Mouse (Mus musculus) macrophage (primary cell): ENCODE results near the gene Rdm1. TPM values are rescaled to one million over a fixed set of nuclear protein-coding genes. Genes with fewer than 3 reads are reported as not detected.
A peak's percentile ranks its signal among the peaks of the same experiment; 100 is the strongest.
"Not testable (repeated sequence)": the region's sequence is repeated elsewhere in the genome, so short reads cannot be mapped to it uniquely, and the experiment has no call there.

Experiments
- H3K27ac ChIP-seq: fragments of 350-480 bp; formaldehyde crosslinking; 2 replicates; pipeline ENCODE4 v1.9.0; 2021
- H3K36me3 ChIP-seq: fragments of 350-480 bp; formaldehyde crosslinking; 2 replicates; pipeline ENCODE4 v1.9.0; 2021; ENCODE audit errors: inconsistent target
- H3K4me3 ChIP-seq: fragments of 350-480 bp; formaldehyde crosslinking; 2 replicates; pipeline ENCODE4 v1.9.0; 2021; ENCODE audit errors: inconsistent target
- H3K79me2 ChIP-seq: fragments of 350-480 bp; formaldehyde crosslinking; 2 replicates; pipeline ENCODE4 v1.9.0; 2021; ENCODE audit errors: inconsistent target
- WGBS: methylation state at CpG from one replicate; pipeline ENCODE4 v1.1.7; 2026; ENCODE audit warnings: inconsistent platforms; ENCODE audit not compliant: missing documents; 5-methylcytosine and 5-hydroxymethylcytosine counted together
- polyA plus RNA-seq: library from polyadenylated mRNA; stranded (reverse); fragments of 250-400 nt; gene quantifications from 3 replicates; pipeline ENCODE4 v1.2.4, GENCODE M21; 2018; ENCODE audit warnings: inconsistent platforms

Rdm1 gene
- polyA plus RNA-seq, 1 experiment from 2014 or later, result 6.8 TPM

- Histone ChIP-seq H3K4me3 (no peak overlapping the region), H3K27ac (no peak overlapping the region), H3K36me3 (peaks cover 7% of the 10 kb centered on the region; the same call in 1 of the 2 replicates), H3K79me2 (no peaks in the 10 kb centered on the region)
- 93% methylated on average over 10 of the region's 10 CpGs for WGBS
Observed at GRCm38 (mm10) chr11:101635660-101636059, 8.7 kb downstream of the Rdm1 start.

- Histone ChIP-seq H3K27ac (no peak overlapping the region), H3K79me2 (no peaks in the 10 kb centered on the region), H3K4me3 (no peak overlapping the region), H3K36me3 (peaks cover 5% of the 10 kb centered on the region; the same call in 1 of the 2 replicates)
- WGBS, result 95% methylated on average over 4 of the region's 4 CpGs
Observed at GRCm38 (mm10) chr11:101639761-101640160, 12.8 kb downstream of the Rdm1 start.

DNA sequence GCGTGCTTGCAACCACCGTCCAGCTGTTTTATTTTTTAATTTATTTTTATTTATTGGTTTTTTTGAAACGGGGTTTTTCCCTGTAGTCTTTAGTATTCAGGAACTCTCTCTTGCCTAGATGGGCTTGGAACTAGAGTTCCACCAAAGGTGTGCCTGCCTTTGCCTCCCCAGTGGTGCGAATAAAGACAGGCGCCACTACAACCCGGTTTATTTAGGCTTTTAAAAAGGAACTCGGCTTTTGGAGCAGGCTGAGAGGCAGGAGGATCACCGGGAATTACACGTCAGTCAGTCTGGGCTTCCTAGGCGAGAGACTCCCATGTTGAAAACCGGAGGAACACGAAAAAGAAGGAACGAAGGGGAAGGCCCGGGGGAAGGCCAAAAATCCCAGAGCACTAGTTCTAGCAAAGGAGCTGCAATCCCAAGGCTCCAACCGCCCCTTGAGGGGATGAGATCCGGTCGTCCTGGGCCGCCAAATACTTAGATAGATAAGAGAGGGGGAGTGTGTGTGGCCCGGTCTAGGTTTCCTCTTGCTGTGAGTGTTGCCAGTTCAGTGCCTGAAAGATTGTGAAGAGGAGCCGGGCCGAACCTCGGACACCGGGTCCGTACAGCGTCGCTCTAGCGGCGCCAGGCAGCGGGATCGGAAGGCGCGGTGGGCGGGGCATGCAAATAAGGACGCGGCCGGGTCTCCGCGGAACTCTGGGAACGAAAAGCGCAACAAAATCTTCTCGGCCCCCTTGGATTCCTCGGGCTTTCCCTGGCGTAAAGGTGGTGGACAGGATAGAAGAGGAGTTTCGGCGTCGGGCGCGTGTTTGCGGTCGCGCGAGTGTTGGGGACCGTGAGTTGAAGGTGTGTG, 14.1 kb downstream of the Rdm1 start:
- H3K79me2 ChIP-seq, H3K4me3 ChIP-seq, H3K36me3 ChIP-seq: not testable (repeated sequence)
- 11% methylated on average over 32 of the region's 53 CpGs for WGBS
- H3K27ac ChIP-seq, result peak overlapping the region; percentile 41; the same call in 1 of the 2 replicates

- WGBS, result 10% methylated on average over 7 of the region's 26 CpGs
- H3K4me3 ChIP-seq, result not testable (repeated sequence)
Observed at GRCm38 (mm10) chr11:101641710-101642642, 15.0 kb downstream of the Rdm1 start.

DNA sequence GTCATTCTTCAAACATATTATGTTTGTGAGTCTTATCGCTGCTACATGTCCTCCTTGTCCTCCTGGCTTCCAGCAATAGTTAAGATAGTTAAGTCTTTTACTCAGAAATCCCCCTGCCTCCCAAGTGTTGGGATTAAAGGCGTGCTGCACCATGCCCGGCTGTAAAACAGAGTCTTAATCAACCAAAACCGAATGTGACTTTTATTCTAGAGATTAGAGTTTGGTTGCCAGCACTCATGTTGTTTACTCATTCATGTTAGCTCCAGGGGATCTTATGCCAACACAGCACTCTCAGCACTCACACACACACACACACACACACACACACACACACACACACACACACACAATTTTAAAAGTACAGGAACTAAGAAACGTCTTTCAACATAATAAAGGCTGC, 15.9 kb downstream of the Rdm1 start:
- Histone ChIP-seq H3K4me3 (no peak overlapping the region), H3K79me2 (no peaks in the 10 kb centered on the region), H3K36me3 (no peaks in the 10 kb centered on the region), H3K27ac (no peak overlapping the region)
- WGBS, result 39% methylated on average over 4 of the region's 5 CpGs

More at GRCm38 (mm10) chr11:101641710-101642642, 15.0 kb downstream of the Rdm1 start:
- H3K36me3 ChIP-seq, H3K79me2 ChIP-seq: not testable (repeated sequence)
- peak overlapping the region; percentile 41; the same call in 1 of the 2 replicates for H3K27ac ChIP-seq

DNA sequence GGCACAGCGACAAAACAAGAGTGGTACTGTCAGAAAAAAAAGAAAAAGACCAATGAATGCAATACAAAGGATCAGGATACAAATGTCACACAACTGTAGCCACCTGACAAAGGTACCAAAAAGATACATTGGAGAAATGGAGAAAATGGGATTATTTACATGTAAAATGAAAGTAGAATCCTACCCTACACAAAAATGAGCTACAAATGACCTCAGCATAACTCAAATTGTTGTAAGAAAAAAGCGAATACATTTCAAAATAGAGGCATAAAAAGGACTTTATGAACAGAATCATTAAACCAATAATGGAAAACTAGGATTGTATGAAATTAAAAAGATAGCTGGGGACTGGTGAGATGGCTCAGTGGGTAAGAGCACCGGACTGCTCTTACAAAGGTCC, 17.6 kb downstream of the Rdm1 start:
- Histone ChIP-seq H3K4me3 (no peak overlapping the region), H3K27ac (no peak overlapping the region), H3K79me2 (no peaks in the 10 kb centered on the region), H3K36me3 (no peaks in the 10 kb centered on the region)
- 53% methylated on average over 3 of the region's 3 CpGs for WGBS

- H3K36me3 ChIP-seq, H3K79me2 ChIP-seq, H3K27ac ChIP-seq, H3K4me3 ChIP-seq: not testable (repeated sequence)
- WGBS, result 5% methylated on average over 4 of the region's 4 CpGs
Observed at GRCm38 (mm10) chr11:101645043-101645410, 18.0 kb downstream of the Rdm1 start.

DNA sequence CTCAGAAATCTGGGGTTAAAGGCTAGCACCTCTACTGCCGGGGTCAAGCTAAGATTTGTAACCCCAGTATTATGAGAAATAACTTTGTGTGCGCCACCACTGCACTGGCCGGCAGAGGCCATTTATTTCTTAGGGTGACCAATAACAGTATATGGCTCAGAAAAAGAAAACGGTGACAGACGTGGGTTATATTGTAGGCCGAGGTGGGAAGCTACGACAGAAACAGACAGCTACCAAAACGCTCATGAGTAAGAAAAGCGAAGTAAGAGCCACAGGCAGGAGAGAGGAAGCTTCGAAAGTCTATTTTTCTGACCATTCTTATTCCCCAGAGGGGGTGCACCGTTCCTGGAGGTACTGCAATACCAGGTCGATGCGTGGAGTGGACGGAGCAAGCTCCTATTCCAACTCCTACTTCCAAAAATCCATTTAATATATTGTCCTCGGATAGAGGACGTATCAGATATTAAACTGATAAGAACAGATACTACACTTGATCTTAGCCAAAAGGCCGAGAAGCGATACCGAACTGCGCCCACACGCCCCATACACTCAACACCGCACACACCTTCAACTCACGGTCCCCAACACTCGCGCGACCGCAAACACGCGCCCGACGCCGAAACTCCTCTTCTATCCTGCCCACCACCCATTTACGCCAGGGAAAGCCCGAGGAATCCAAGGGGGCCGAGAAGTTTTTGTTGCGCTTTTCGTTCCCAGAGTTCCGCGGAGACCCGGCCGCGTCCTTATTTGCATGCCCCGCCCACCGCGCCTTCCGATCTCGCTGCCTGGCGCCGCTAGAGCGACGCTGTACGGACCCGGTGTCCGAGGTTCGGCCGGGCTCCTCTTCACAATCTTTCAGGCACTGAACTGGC, 18.7 kb downstream of the Rdm1 start:
- H3K4me3 ChIP-seq, result not testable (repeated sequence)

DNA sequence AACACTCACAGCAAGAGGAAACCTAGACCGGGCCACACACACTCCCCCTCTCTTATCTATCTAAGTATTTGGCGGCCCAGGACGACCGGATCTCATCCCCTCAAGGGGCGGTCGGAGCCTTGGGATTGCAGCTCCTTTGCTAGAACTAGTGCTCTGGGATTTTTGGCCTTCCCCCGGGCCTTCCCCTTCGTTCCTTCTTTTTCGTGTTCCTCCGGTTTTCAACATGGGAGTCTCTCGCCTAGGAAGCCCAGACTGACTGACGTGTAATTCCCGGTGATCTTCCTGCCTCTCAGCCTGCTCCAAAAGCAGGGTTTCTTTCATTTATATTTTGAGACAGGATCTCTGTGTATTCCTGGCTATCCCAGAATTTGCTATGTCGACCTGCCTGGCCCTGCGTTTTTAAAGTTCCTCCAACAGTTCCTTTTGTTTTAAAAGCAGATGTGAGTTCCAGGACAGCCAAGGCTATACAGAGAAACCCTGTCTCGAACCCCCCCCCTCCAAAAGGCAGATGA, 19.3 kb downstream of the Rdm1 start:
- 60% methylated on average over 5 of the region's 16 CpGs for WGBS
- H3K27ac ChIP-seq, H3K79me2 ChIP-seq, H3K4me3 ChIP-seq, H3K36me3 ChIP-seq: not testable (repeated sequence)

More for the DNA sequence above, 18.7 kb downstream of the Rdm1 start:
- under 1% methylated on average over 36 of the region's 56 CpGs for WGBS
- not testable (repeated sequence) for H3K79me2 ChIP-seq, H3K36me3 ChIP-seq
- peak overlapping the region; percentile 71 for H3K27ac ChIP-seq

DNA sequence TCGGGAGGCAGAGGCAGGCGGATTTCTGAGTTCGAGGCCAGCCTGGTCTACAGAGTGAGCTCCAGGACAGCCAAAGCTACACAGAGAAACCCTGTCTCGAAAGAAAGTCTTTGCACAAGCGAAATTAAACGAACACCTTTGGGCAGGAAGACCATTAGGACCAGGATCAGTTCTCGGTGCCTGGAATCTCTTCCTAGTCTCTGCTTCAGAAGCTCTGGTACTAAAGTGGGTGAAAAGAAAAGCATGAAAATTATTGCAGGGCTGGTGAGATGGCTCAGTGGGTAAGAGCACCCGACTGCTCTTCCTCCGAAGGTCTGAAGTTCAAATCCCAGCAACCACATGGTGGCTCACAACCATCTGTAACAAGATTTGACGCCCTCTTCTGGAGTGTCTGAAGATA, 20.1 kb downstream of the Rdm1 start:
- 88% methylated on average over 8 of the region's 10 CpGs for WGBS

DNA sequence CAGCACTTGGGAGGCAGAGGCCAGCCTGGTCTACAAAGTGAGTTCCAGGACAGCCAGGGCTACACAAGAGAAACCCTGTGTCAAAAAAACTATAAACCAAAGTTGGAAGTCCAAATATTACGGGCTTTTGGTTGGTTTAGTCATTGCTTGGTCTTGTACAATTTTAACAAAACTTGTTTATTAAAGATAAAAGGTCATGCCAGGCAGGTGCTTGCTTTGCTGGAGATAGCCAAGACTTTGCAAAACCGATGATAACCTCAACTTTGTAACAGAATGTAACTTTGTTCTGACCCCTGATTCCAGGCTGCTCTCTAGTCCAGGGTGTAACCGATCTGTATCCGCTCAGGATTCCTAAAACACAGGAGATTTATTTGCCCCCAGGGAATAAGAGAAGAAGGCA, 29.4 kb downstream of the Rdm1 start:
- H3K79me2 ChIP-seq, result no peaks in the 10 kb centered on the region
- no peak overlapping the region for H3K27ac ChIP-seq
- no peaks in the 10 kb centered on the region for H3K36me3 ChIP-seq
- 93% methylated on average over 4 of the region's 4 CpGs for WGBS
- H3K4me3 ChIP-seq, result no peak overlapping the region

More for the DNA sequence above, 20.1 kb downstream of the Rdm1 start:
- H3K27ac ChIP-seq, H3K36me3 ChIP-seq, H3K4me3 ChIP-seq, H3K79me2 ChIP-seq: not testable (repeated sequence)

- H3K4me3 ChIP-seq, result no peak overlapping the region
- no peaks in the 10 kb centered on the region for H3K36me3 ChIP-seq
- peak overlapping the region; percentile 69 for H3K27ac ChIP-seq
- H3K79me2 ChIP-seq, result no peaks in the 10 kb centered on the region
- WGBS, result 41% methylated on average over 3 of the region's 3 CpGs
Observed at GRCm38 (mm10) chr11:101657528-101657885, 30.5 kb downstream of the Rdm1 start.

- not testable (repeated sequence) for H3K4me3 ChIP-seq, H3K36me3 ChIP-seq, H3K79me2 ChIP-seq
- peak overlapping the region; percentile 69 for H3K27ac ChIP-seq
- 3% methylated on average over 23 of the region's 40 CpGs for WGBS
Observed at GRCm38 (mm10) chr11:101657886-101658750, 31.1 kb downstream of the Rdm1 start.
